Mouse (Mus musculus) heart, embryonic 16.5 days (tissue): ENCODE results near the gene Nr1h5. TPM values are rescaled to one million over a fixed set of nuclear protein-coding genes. Genes with fewer than 3 reads are reported as not detected.

Experiments
- ATAC-seq: fragments of 200-750 bp; cut with Nextera tagmentation; replicated peaks from 2 replicates; pipeline ENCODE4 v1.8.0; 2017; ENCODE audit warnings: moderate number of reproducible peaks; ENCODE audit not compliant: insufficient read depth, low FRiP score; ENCODE audit errors: extremely low read depth
- H3K27ac ChIP-seq: fragments of 300-500 bp; sonication (generic); 2 replicates; pipeline ENCODE4 v1.5.1; 2014; ENCODE audit warnings: mild to moderate bottlenecking, low read length, control low read depth, moderate library complexity
- H3K27me3 ChIP-seq: fragments of 300-500 bp; sonication (generic); 2 replicates; pipeline ENCODE4 v1.6.1; 2014; ENCODE audit warnings: low read length, mixed read lengths; ENCODE audit not compliant: control insufficient read depth, insufficient read depth
- H3K36me3 ChIP-seq: fragments of 300-500 bp; sonication (generic); 2 replicates; pipeline ENCODE4 v1.6.1; 2014; ENCODE audit not compliant: control insufficient read depth, insufficient read depth
- H3K4me1 ChIP-seq: fragments of 300-500 bp; sonication (generic); 2 replicates; pipeline ENCODE4 v1.6.1; 2014; ENCODE audit warnings: low read length, mixed read lengths; ENCODE audit not compliant: control insufficient read depth, insufficient read depth
- H3K4me2 ChIP-seq: fragments of 300-500 bp; sonication (generic); 2 replicates; pipeline ENCODE4 v1.6.1; 2014; ENCODE audit warnings: low read depth, mild to moderate bottlenecking, control low read depth, low read length
- H3K4me3 ChIP-seq: fragments of 300-500 bp; sonication (generic); 2 replicates; pipeline ENCODE4 v1.5.1; 2014; ENCODE audit warnings: mild to moderate bottlenecking, control low read depth, low read length
- H3K9ac ChIP-seq: fragments of 300-500 bp; sonication (generic); 2 replicates; pipeline ENCODE4 v1.6.1; 2014; ENCODE audit warnings: low read length, control low read depth
- H3K9me3 ChIP-seq: fragments of 300-500 bp; sonication (generic); replicated peaks from 2 replicates; pipeline ENCODE4 v1.6.1; 2016; ENCODE audit warnings: low read length; ENCODE audit not compliant: control insufficient read depth
- WGBS: fragments of 180-500 bp; shearing (Covaris S2); extraction: QIAGEN DNeasy Blood & Tissue Kit; methylation state at CpG from one replicate; pipeline ENCODE4 v1.1.7; 2014; 5-methylcytosine and 5-hydroxymethylcytosine counted together
- polyA plus RNA-seq: library from polyadenylated mRNA; unstranded; fragments of >200 nt; fragmentation: Nextera tagmentation; extraction: Ambion mirVana; gene quantifications from 2 replicates; pipeline ENCODE4 v1.2.1, GENCODE M21; 2015

Nr1h5 gene
- polyA plus RNA-seq, 1 experiment from 2014 or later: 0.14 TPM

GRCm38 (mm10) chr3:102979550-102980348, 15.8 kb upstream of the Nr1h5 start:
- Histone ChIP-seq H3K9me3 (no peaks in the 10 kb centered on the region), H3K9ac (no peak overlapping the region), H3K4me2 (no peak overlapping the region), H3K4me1 (no peaks in the 10 kb centered on the region), H3K27ac (no peak overlapping the region), H3K36me3 (no peaks in the 10 kb centered on the region), H3K27me3 (no peaks in the 10 kb centered on the region), H3K4me3 (no peak overlapping the region)
- WGBS: 34% methylated on average over 10 of the region's 10 CpGs
- no peak for ATAC-seq

- Histone ChIP-seq H3K9ac (no peak overlapping the region), H3K9me3 (no peaks in the 10 kb centered on the region), H3K36me3 (no peaks in the 10 kb centered on the region), H3K4me2 (no peak overlapping the region), H3K27ac (no peak overlapping the region), H3K4me3 (no peak overlapping the region), H3K4me1 (no peaks in the 10 kb centered on the region), H3K27me3 (no peaks in the 10 kb centered on the region)
- no peak for ATAC-seq
- WGBS: 74% methylated on average over 4 of the region's 4 CpGs
Measured at GRCm38 (mm10) chr3:102976906-102977305, 13.0 kb upstream of the Nr1h5 start.

- Histone ChIP-seq H3K27me3 (no peaks in the 10 kb centered on the region), H3K27ac (no peak overlapping the region), H3K9me3 (no peaks in the 10 kb centered on the region), H3K36me3 (no peaks in the 10 kb centered on the region), H3K9ac (no peak overlapping the region), H3K4me3 (no peak overlapping the region), H3K4me2 (no peak overlapping the region), H3K4me1 (no peaks in the 10 kb centered on the region)
- WGBS: 86% methylated on average over 3 of the region's 3 CpGs
- ATAC-seq: no peak
Measured at GRCm38 (mm10) chr3:102970508-102970907, 6.6 kb upstream of the Nr1h5 start.

- H3K9me3 ChIP-seq: no peaks in the 10 kb centered on the region
- no peak overlapping the region for H3K9ac ChIP-seq
- no peaks in the 10 kb centered on the region for H3K36me3 ChIP-seq
- 72% methylated on average over 9 of the region's 9 CpGs for WGBS
- no peak overlapping the region for H3K27ac ChIP-seq
- ATAC-seq: no peak
- no peaks in the 10 kb centered on the region for H3K4me1 ChIP-seq
- H3K4me3 ChIP-seq: no peak overlapping the region
- H3K4me2 ChIP-seq: no peak overlapping the region
- no peaks in the 10 kb centered on the region for H3K27me3 ChIP-seq
Measured at GRCm38 (mm10) chr3:102970067-102970466, 6.1 kb upstream of the Nr1h5 start.

- Histone ChIP-seq H3K9me3 (no peaks in the 10 kb centered on the region), H3K4me3 (no peak overlapping the region), H3K4me1 (no peaks in the 10 kb centered on the region), H3K27me3 (no peaks in the 10 kb centered on the region), H3K9ac (no peak overlapping the region), H3K4me2 (no peak overlapping the region), H3K36me3 (no peaks in the 10 kb centered on the region), H3K27ac (no peak overlapping the region)
- no peak for ATAC-seq
- WGBS: 34% methylated on average over 3 of the region's 3 CpGs
Measured at GRCm38 (mm10) chr3:102955596-102955995, 8.3 kb downstream of the Nr1h5 start.

GRCm38 (mm10) chr3:102955143-102955542, 8.8 kb downstream of the Nr1h5 start:
- H3K27ac ChIP-seq: no peak overlapping the region
- no peak overlapping the region for H3K4me2 ChIP-seq
- H3K36me3 ChIP-seq: no peaks in the 10 kb centered on the region
- H3K4me1 ChIP-seq: no peaks in the 10 kb centered on the region
- H3K9me3 ChIP-seq: no peaks in the 10 kb centered on the region
- no peaks in the 10 kb centered on the region for H3K27me3 ChIP-seq
- ATAC-seq: no peak
- no peak overlapping the region for H3K9ac ChIP-seq
- H3K4me3 ChIP-seq: no peak overlapping the region
- 88% methylated on average over 3 of the region's 3 CpGs for WGBS

- Histone ChIP-seq H3K9me3 (no peaks in the 10 kb centered on the region), H3K9ac (no peak overlapping the region), H3K27ac (no peak overlapping the region), H3K27me3 (no peaks in the 10 kb centered on the region), H3K36me3 (no peaks in the 10 kb centered on the region), H3K4me3 (no peak overlapping the region), H3K4me2 (no peak overlapping the region), H3K4me1 (no peaks in the 10 kb centered on the region)
- 87% methylated on average over 12 of the region's 12 CpGs for WGBS
- no peak for ATAC-seq
Measured at GRCm38 (mm10) chr3:102954476-102954875, 9.5 kb downstream of the Nr1h5 start.

- WGBS: 65% methylated on average over 5 of the region's 5 CpGs
- no peak overlapping the region for H3K4me3 ChIP-seq
- no peaks in the 10 kb centered on the region for H3K27me3 ChIP-seq
- no peak for ATAC-seq
- no peak overlapping the region for H3K27ac ChIP-seq
- no peak overlapping the region for H3K4me2 ChIP-seq
- no peaks in the 10 kb centered on the region for H3K9me3 ChIP-seq
- no peak overlapping the region for H3K9ac ChIP-seq
- H3K36me3 ChIP-seq: no peaks in the 10 kb centered on the region
- no peaks in the 10 kb centered on the region for H3K4me1 ChIP-seq
Measured at GRCm38 (mm10) chr3:102946861-102947260, 17.1 kb downstream of the Nr1h5 start.

GRCm38 (mm10) chr3:102946312-102946711, 17.6 kb downstream of the Nr1h5 start:
- Histone ChIP-seq H3K9me3 (no peaks in the 10 kb centered on the region), H3K4me1 (no peaks in the 10 kb centered on the region), H3K27me3 (no peaks in the 10 kb centered on the region), H3K4me3 (no peak overlapping the region), H3K9ac (no peak overlapping the region), H3K27ac (no peak overlapping the region), H3K36me3 (no peaks in the 10 kb centered on the region), H3K4me2 (no peak overlapping the region)
- no peak for ATAC-seq
- WGBS: 75% methylated on average over 3 of the region's 3 CpGs
